Mouse (Mus musculus) bone marrow macrophage, adult 2 months (primary cell): ENCODE results near the gene Hdac6.

Source experiments
- CTCF ChIP-seq: IDR thresholded peaks from 2 replicates; pipeline ENCODE4 v1.5.1; 2012; ENCODE audit warnings: low read depth, mild to moderate bottlenecking, low read length, moderate library complexity
- POLR2A ChIP-seq: IDR thresholded peaks from 2 replicates; pipeline ENCODE4 v1.6.1; 2012; ENCODE audit warnings: mild to moderate bottlenecking, low read depth, low read length, borderline replicate concordance

GRCm38 (mm10) chrX:7947900-7948492, 307 bp upstream of the Hdac6 start:
- TF ChIP-seq POLR2A: no peak
- no peak for TF ChIP-seq CTCF
